Mouse (Mus musculus) megakaryocyte, embryonic 14.5 days (primary cell): ENCODE results near the gene Zfp689.

ENCODE experiments used
- FLI1 ChIP-seq: IDR thresholded peaks from 2 replicates; pipeline ENCODE4 v1.6.1; 2012; ENCODE audit warnings: low read length, inconsistent platforms, mixed read lengths
- GATA1 ChIP-seq: IDR thresholded peaks from 3 replicates; pipeline ENCODE4 v1.6.1; 2012; ENCODE audit warnings: mixed read lengths, low read length, inconsistent platforms, borderline replicate concordance

GRCm38 (mm10) chr7:127473705-127474104, 24.7 kb upstream of the Zfp689 start:
- no peak for TF ChIP-seq GATA1
- TF ChIP-seq FLI1 = no peak
